ENCODE assay signal across 25 mouse cellular contexts in genomic region chr8:111203341-111203740, GRCm38 (mm10). TPM values are rescaled to one million over a fixed set of nuclear protein-coding genes. Genes with fewer than 3 reads are reported as not detected.
A peak's percentile ranks its signal among the peaks of the same experiment; 100 is the strongest.
DNase-seq lines count a peak whose midpoint lies in the region; ATAC-seq and TF ChIP-seq lines count a peak whose summit lies in the region.
"Had no signal": no experiment of that assay in that cellular context is flagged by ENCODE, and none has a peak within 500 bp of the region (broad histone marks: within the 10 kb centered on the region; RNA-seq: fewer than 3 reads in every experiment).

No protein-coding gene starts in this region.

- no peak overlapping the region for H3K4me3 ChIP-seq in liver, postnatal 0 days (ENCODE audit: low read depth, low read length)
- no peak overlapping the region for H3K4me3 ChIP-seq in liver, embryonic 12.5 days
- no peak overlapping the region for H3K4me3 ChIP-seq in intestine, embryonic 16.5 days (ENCODE audit: low read length)
- H3K4me3 ChIP-seq: forebrain, embryonic 10.5 days; forebrain, embryonic 13.5 days; hindbrain, embryonic 10.5 days; hindbrain, embryonic 13.5 days had no signal

- TF ChIP-seq CTCF in liver, postnatal 0 days (IDR thresholded peaks at IDR 0.05; ENCODE audit: low read depth), result no peak

- WGBS in liver, postnatal 0 days (ENCODE audit: insufficient replicate concordance), result 68% methylated on average over 2 of the region's 2 CpGs
- 83% methylated on average over 2 of the region's 2 CpGs for WGBS in liver, embryonic 12.5 days (ENCODE audit: insufficient replicate concordance)
- WGBS in intestine, embryonic 16.5 days, result 76% methylated on average over 2 of the region's 2 CpGs

- H3K27ac ChIP-seq in liver, postnatal 0 days (ENCODE audit: low read depth), result peak overlapping the region; percentile 81
- no peak overlapping the region for H3K27ac ChIP-seq in liver, embryonic 12.5 days
- H3K27ac ChIP-seq in intestine, embryonic 16.5 days (ENCODE audit: low read length), result peak overlapping the region; percentile 6; the same call in 1 of the 2 replicates
- H3K27ac ChIP-seq: forebrain, embryonic 10.5 days; forebrain, embryonic 13.5 days; hindbrain, embryonic 10.5 days; hindbrain, embryonic 13.5 days had no signal

- ATAC-seq in liver, postnatal 0 days, result peak; percentile 40; the same call in 1 of the 2 replicates
- ATAC-seq in liver, embryonic 12.5 days, result no peak
- ATAC-seq in intestine, embryonic 16.5 days, result no peak
- ATAC-seq: forebrain, embryonic 13.5 days; forebrain, embryonic 16.5 days; hindbrain, embryonic 16.5 days; Patski had no signal

- DNase-seq in heart, adult 11 months, result peak; percentile 80
- DNase-seq in heart, postnatal 10 days, result no peak
- DNase-seq in kidney, adult 9 months, result peak; percentile 29
- DNase-seq in kidney, postnatal 4 days, result no peak
- DNase-seq in liver, postnatal 0 days, result no peak
- DNase-seq: adrenal gland, postnatal 25 days; B cell, adult 2 months; cerebellum, adult 18-20 months; cerebellum, adult 9-10 months; cerebellum, postnatal 14 days; gastrocnemius, postnatal 10 days; gastrocnemius, postnatal 36 days; heart, postnatal 36 days had no signal

- 0 out of 2 replicates have a peak, but pooled peaks cover 5% of the 10 kb centered on the region for H3K36me3 ChIP-seq in liver, postnatal 0 days (replicated peaks; ENCODE audit: insufficient read depth, low read length)
- H3K36me3 ChIP-seq in liver, embryonic 12.5 days, result no peaks in the 10 kb centered on the region
- H3K36me3 ChIP-seq in intestine, embryonic 16.5 days (ENCODE audit: control insufficient read depth, insufficient read depth, low read length), result no peaks in the 10 kb centered on the region
- H3K36me3 ChIP-seq: hindbrain, embryonic 13.5 days had no signal

- no peak for TF ChIP-seq EP300 in liver, postnatal 0 days (IDR thresholded peaks at IDR 0.05; ENCODE audit: low read depth)

- no peak overlapping the region for H3K4me2 ChIP-seq in liver, postnatal 0 days (ENCODE audit: low read depth, low read length)
- no peak overlapping the region for H3K4me2 ChIP-seq in liver, embryonic 12.5 days
- H3K4me2 ChIP-seq in intestine, embryonic 16.5 days (ENCODE audit: low read depth, low read length), result no peak overlapping the region
- H3K4me2 ChIP-seq: forebrain, embryonic 13.5 days; heart, embryonic 11.5 days; hindbrain, embryonic 13.5 days had no signal

- H3K9ac ChIP-seq in liver, postnatal 0 days (replicated peaks), result no peak overlapping the region
- H3K9ac ChIP-seq in liver, embryonic 12.5 days, result no peak overlapping the region
- H3K9ac ChIP-seq in intestine, embryonic 16.5 days (ENCODE audit: low read depth, low read length), result no peak overlapping the region
- H3K9ac ChIP-seq: forebrain, embryonic 13.5 days; hindbrain, embryonic 13.5 days had no signal

- intact Hi-C loops in heart, postnatal 10 days (cut with DNase I), result no loop called here

- H3K27me3 ChIP-seq in liver, postnatal 0 days (ENCODE audit: insufficient read depth, low read length), result no peaks in the 10 kb centered on the region
- H3K27me3 ChIP-seq in liver, embryonic 12.5 days (replicated peaks), result no peaks in the 10 kb centered on the region
- no peaks in the 10 kb centered on the region for H3K27me3 ChIP-seq in intestine, embryonic 16.5 days (replicated peaks; ENCODE audit: control insufficient read depth, insufficient read depth, low read length)
- H3K27me3 ChIP-seq: CH12.LX; forebrain, embryonic 13.5 days; hindbrain, embryonic 13.5 days; Patski had no signal

- peaks cover 1% of the 10 kb centered on the region for H3K4me1 ChIP-seq in liver, postnatal 0 days (ENCODE audit: insufficient read depth)
- peaks cover 7% of the 10 kb centered on the region; the same call in 1 of the 2 replicates for H3K4me1 ChIP-seq in liver, embryonic 12.5 days
- H3K4me1 ChIP-seq in intestine, embryonic 16.5 days (ENCODE audit: control insufficient read depth, insufficient read depth, low read length), result peaks cover 13% of the 10 kb centered on the region
- H3K4me1 ChIP-seq: forebrain, embryonic 10.5 days; forebrain, embryonic 13.5 days; hindbrain, embryonic 10.5 days; hindbrain, embryonic 13.5 days had no signal

- H3K9me3 ChIP-seq in liver, postnatal 0 days (ENCODE audit: low read length), result no peaks in the 10 kb centered on the region
- H3K9me3 ChIP-seq in liver, embryonic 12.5 days (replicated peaks), result no peaks in the 10 kb centered on the region
- H3K9me3 ChIP-seq in intestine, embryonic 16.5 days (ENCODE audit: control insufficient read depth, low read length), result no peaks in the 10 kb centered on the region
- H3K9me3 ChIP-seq: forebrain, embryonic 10.5 days; forebrain, embryonic 13.5 days; G1E; hindbrain, embryonic 10.5 days; hindbrain, embryonic 13.5 days had no signal

RNA-seq across cellular contexts. Expression of gene Glg1, which starts 55.7 kb away (rescaled TPM):
- total RNA-seq in heart, postnatal 10 days (2021), result 100 to 1,000 TPM; 112 to 123 TPM
- polyA plus RNA-seq in liver, postnatal 0 days (2015; fragmentation: Nextera tagmentation; extraction: Ambion mirVana), result 10.8 and 13.0 TPM in 2 replicates
- 30.7 and 32.3 TPM in 2 replicates for polyA plus RNA-seq in liver, embryonic 12.5 days (2016; fragmentation: Nextera tagmentation; extraction: Ambion mirVana)
- 43.7 and 48.5 TPM in 2 replicates for polyA plus RNA-seq in intestine, embryonic 16.5 days (2015; fragmentation: Nextera tagmentation; extraction: Ambion mirVana)

Comparison
In these comparisons a context has a peak if more than half of its experiments do, and no peak if none do; other contexts are left out.
1. DNase-seq: peak in heart, adult 11 months (single experiment) and kidney, adult 9 months (single experiment); none in heart, postnatal 10 days (0 of 2), kidney, postnatal 4 days (0 of 2) and liver, postnatal 0 days (single experiment).